Mouse (Mus musculus) ZHBTc4 (cell line): ENCODE results near the gene Filip1l.

ENCODE experiments used
- DNase-seq: peaks from one replicate; pipeline ENCODE4 v3.0.0-alpha.2; 2011; ENCODE audit warnings: low read depth, low spot score

Gene Filip1l

GRCm38 (mm10) chr16:57528457-57528856, 175.6 kb downstream of the Filip1l start:
- DNase-seq, result no peak

- no peak for DNase-seq
These were observed 177.7 kb downstream of the Filip1l start for GRCm38 (mm10) chr16:57530547-57530946.

- DNase-seq, result no peak
These were observed 179.2 kb downstream of the Filip1l start for GRCm38 (mm10) chr16:57532081-57532493.

- DNase-seq, result no peak
These were observed 181.5 kb downstream of the Filip1l start for GRCm38 (mm10) chr16:57534365-57534764.

GRCm38 (mm10) chr16:57534811-57535210, 181.9 kb downstream of the Filip1l start:
- no peak for DNase-seq

GRCm38 (mm10) chr16:57536511-57536910, 183.6 kb downstream of the Filip1l start:
- no peak for DNase-seq

- peak; percentile 61 for DNase-seq
These were observed 190.3 kb downstream of the Filip1l start for GRCm38 (mm10) chr16:57543243-57543642.

GRCm38 (mm10) chr16:57544441-57544840, 191.5 kb downstream of the Filip1l start:
- no peak for DNase-seq

- DNase-seq, result no peak
These were observed 193.5 kb downstream of the Filip1l start for GRCm38 (mm10) chr16:57546355-57546754.

GRCm38 (mm10) chr16:57548608-57549007, 195.7 kb downstream of the Filip1l start:
- DNase-seq, result no peak

- peak; percentile 85 for DNase-seq
These were observed 196.5 kb downstream of the Filip1l start for GRCm38 (mm10) chr16:57549061-57550037.

GRCm38 (mm10) chr16:57550088-57550487, 197.2 kb downstream of the Filip1l start:
- no peak for DNase-seq

GRCm38 (mm10) chr16:57550817-57551216, 197.9 kb downstream of the Filip1l start:
- DNase-seq, result no peak

GRCm38 (mm10) chr16:57551617-57552016, 198.7 kb downstream of the Filip1l start:
- DNase-seq, result no peak

GRCm38 (mm10) chr16:57552709-57553108, 199.8 kb downstream of the Filip1l start:
- DNase-seq, result no peak

- DNase-seq, result no peak
These were observed 200.3 kb downstream of the Filip1l start for GRCm38 (mm10) chr16:57553235-57553634.

- DNase-seq, result no peak
These were observed 202.1 kb downstream of the Filip1l start for GRCm38 (mm10) chr16:57554886-57555400.

- DNase-seq, result no peak
These were observed 202.8 kb downstream of the Filip1l start for GRCm38 (mm10) chr16:57555667-57556066.

GRCm38 (mm10) chr16:57556244-57556643, 203.4 kb downstream of the Filip1l start:
- no peak for DNase-seq

GRCm38 (mm10) chr16:57558258-57558657, 205.4 kb downstream of the Filip1l start:
- no peak for DNase-seq

GRCm38 (mm10) chr16:57560185-57560584, 207.3 kb downstream of the Filip1l start:
- no peak for DNase-seq

- DNase-seq, result no peak
These were observed 210.6 kb downstream of the Filip1l start for GRCm38 (mm10) chr16:57563453-57563852.

GRCm38 (mm10) chr16:57564807-57565206, 211.9 kb downstream of the Filip1l start:
- no peak for DNase-seq
